Mouse (Mus musculus) liver, embryonic 14.5 days (tissue): Measurements from ENCODE around the gene Utp18. TPM values are rescaled to one million over a fixed set of nuclear protein-coding genes. Genes with fewer than 3 reads are reported as not detected.

Experiments
- ATAC-seq: fragments of 200-750 bp; cut with Nextera tagmentation; 2 replicates; pipeline ENCODE4 v1.8.0; 2017; ENCODE audit warnings: moderate number of reproducible peaks, mild to moderate bottlenecking, moderate library complexity; ENCODE audit not compliant: insufficient read depth
- DNase-seq, 3 experiments: peaks; one replicate each; pipeline ENCODE4 v3.0.0-alpha.2; 2012 to 2013; ENCODE audit warnings: low read depth in 3 of 3, low spot score in 3 of 3
- H3K27ac ChIP-seq: fragments of 300-500 bp; sonication (generic); 2 replicates; pipeline ENCODE4 v1.5.1; 2014; ENCODE audit warnings: moderate library complexity, mild to moderate bottlenecking, control low read depth, inconsistent platforms
- H3K27me3 ChIP-seq: fragments of 300-500 bp; sonication (generic); 2 replicates; pipeline ENCODE4 v1.6.1; 2014; ENCODE audit warnings: mild to moderate bottlenecking, low read length, moderate library complexity; ENCODE audit not compliant: control insufficient read depth, insufficient read depth
- H3K36me3 ChIP-seq: fragments of 300-500 bp; sonication (generic); replicated peaks from 2 replicates; pipeline ENCODE4 v1.6.1; 2014; ENCODE audit warnings: low read depth; ENCODE audit not compliant: control insufficient read depth, insufficient read depth
- H3K4me1 ChIP-seq, 2 experiments: fragments of 200-500 bp in 1 of 2; fragments of 300-500 bp in 1 of 2; sonication (generic) in 1 of 2; replicated peaks; 2 replicates each; pipeline ENCODE4 v1.6.1; 2012 to 2014; ENCODE audit warnings: antibody characterized with exemption in 1 of 2, inconsistent platforms in 1 of 2, low read length in 1 of 2; ENCODE audit not compliant: control insufficient read depth in 2 of 2, insufficient read depth in 2 of 2
- H3K4me2 ChIP-seq: fragments of 300-500 bp; sonication (generic); 2 replicates; pipeline ENCODE4 v1.6.1; 2014; ENCODE audit warnings: low read depth, mild to moderate bottlenecking, control low read depth, moderate library complexity
- H3K4me3 ChIP-seq, 2 experiments: fragments of 200-500 bp in 1 of 2; fragments of 300-500 bp in 1 of 2; sonication (generic) in 1 of 2; 2 replicates each; pipeline ENCODE4 v1.5.1; 2012 to 2014; ENCODE audit warnings: low read depth in 2 of 2, low read length in 2 of 2, mild to moderate bottlenecking in 2 of 2, control low read depth in 1 of 2, inconsistent platforms in 1 of 2, moderate library complexity in 1 of 2; ENCODE audit not compliant: insufficient read depth in 1 of 2
- H3K9ac ChIP-seq: fragments of 300-500 bp; sonication (generic); replicated peaks from 2 replicates; pipeline ENCODE4 v1.6.1; 2014; ENCODE audit warnings: mild to moderate bottlenecking, control low read depth, moderate library complexity
- H3K9me3 ChIP-seq: fragments of 300-500 bp; sonication (generic); 2 replicates; pipeline ENCODE4 v1.6.1; 2016; ENCODE audit warnings: low read length, mixed read lengths; ENCODE audit not compliant: control insufficient read depth
- CTCF ChIP-seq: IDR thresholded peaks from 2 replicates; pipeline ENCODE4 v1.5.1; 2016; ENCODE audit warnings: antibody characterized with exemption, low read depth, control low read depth
- EP300 ChIP-seq: IDR thresholded peaks from 2 replicates; pipeline ENCODE4 v1.6.1; 2016; ENCODE audit warnings: antibody characterized with exemption, low read depth
- WGBS: fragments of 180-500 bp; shearing (Covaris S2); extraction: QIAGEN DNeasy Blood & Tissue Kit; methylation state at CpG from one replicate; pipeline ENCODE4 v1.1.7; 2014; ENCODE audit not compliant: insufficient replicate concordance; 5-methylcytosine and 5-hydroxymethylcytosine counted together
- polyA plus RNA-seq, 2 experiments: library from polyadenylated mRNA; depleted of rRNA in 1 of 2; stranded (reverse) in 1 of 2; unstranded in 1 of 2; fragments of >200 nt; fragmentation: Nextera tagmentation in 1 of 2; extraction: Ambion mirVana in 1 of 2; gene quantifications; 2 replicates each; pipeline versions ENCODE4 v1.2.1 to v1.2.3; 2012 to 2014

Gene Utp18
- polyA plus RNA-seq, 2 experiments = 11.0 to 16.2 TPM

- H3K36me3 ChIP-seq = no peaks in the 10 kb centered on the region
- H3K27me3 ChIP-seq = no peaks in the 10 kb centered on the region
- TF ChIP-seq CTCF = no peak
- TF ChIP-seq EP300 = no peak
- ATAC-seq (no peak), DNase-seq (no peak)
- H3K4me2 ChIP-seq = no peak overlapping the region
- H3K4me3 ChIP-seq = no peak overlapping the region
- no peaks in the 10 kb centered on the region for H3K4me1 ChIP-seq
- WGBS = 71% methylated on average over 8 of the region's 8 CpGs
- H3K27ac ChIP-seq = no peak overlapping the region
- H3K9me3 ChIP-seq = no peaks in the 10 kb centered on the region
- no peak overlapping the region for H3K9ac ChIP-seq
Observed at GRCm38 (mm10) chr11:93829971-93830370, 55.6 kb downstream of the Utp18 start.

GRCm38 (mm10) chr11:93829327-93829679 lies 56.3 kb downstream of the Utp18 start:
- TF ChIP-seq CTCF = no peak
- TF ChIP-seq EP300 = no peak
- 68% methylated on average over 6 of the region's 6 CpGs for WGBS
- no peaks in the 10 kb centered on the region for H3K9me3 ChIP-seq
- no peak overlapping the region for H3K4me3 ChIP-seq
- no peaks in the 10 kb centered on the region for H3K4me1 ChIP-seq
- no peaks in the 10 kb centered on the region for H3K36me3 ChIP-seq
- H3K27ac ChIP-seq = no peak overlapping the region
- DNase-seq = no peak
- H3K4me2 ChIP-seq = no peak overlapping the region
- no peak overlapping the region for H3K9ac ChIP-seq
- ATAC-seq = no peak
- no peaks in the 10 kb centered on the region for H3K27me3 ChIP-seq

GRCm38 (mm10) chr11:93828619-93829326 lies 56.8 kb downstream of the Utp18 start:
- no peak for DNase-seq
- no peak for ATAC-seq
- H3K36me3 ChIP-seq = no peaks in the 10 kb centered on the region
- no peaks in the 10 kb centered on the region for H3K9me3 ChIP-seq
- H3K4me2 ChIP-seq = no peak overlapping the region
- no peak overlapping the region for H3K9ac ChIP-seq
- H3K27me3 ChIP-seq = no peaks in the 10 kb centered on the region
- H3K4me3 ChIP-seq = no peak overlapping the region
- TF ChIP-seq CTCF = no peak
- TF ChIP-seq EP300 = no peak
- H3K4me1 ChIP-seq = no peaks in the 10 kb centered on the region
- 70% methylated on average over 14 of the region's 14 CpGs for WGBS
- H3K27ac ChIP-seq = no peak overlapping the region

- Histone ChIP-seq H3K4me1 (no peaks in the 10 kb centered on the region; a peak in 1 of 4 replicates), H3K36me3 (no peaks in the 10 kb centered on the region), H3K27ac (no peak overlapping the region), H3K9ac (no peak overlapping the region), H3K4me3 (no peak overlapping the region), H3K4me2 (no peak overlapping the region), H3K9me3 (no peaks in the 10 kb centered on the region), H3K27me3 (no peaks in the 10 kb centered on the region)
- no peak for DNase-seq
- no peak for TF ChIP-seq CTCF
- no peak for TF ChIP-seq EP300
- 55% methylated on average over 2 of the region's 2 CpGs for WGBS
- no peak for ATAC-seq
Observed at GRCm38 (mm10) chr11:93822261-93822660, 63.3 kb downstream of the Utp18 start.

GRCm38 (mm10) chr11:93821533-93821932 lies 64.0 kb downstream of the Utp18 start:
- no peak for TF ChIP-seq EP300
- no peak for TF ChIP-seq CTCF
- Histone ChIP-seq H3K27me3 (no peaks in the 10 kb centered on the region), H3K36me3 (no peaks in the 10 kb centered on the region), H3K4me1 (no peaks in the 10 kb centered on the region; a peak in 1 of 4 replicates), H3K27ac (no peak overlapping the region), H3K4me3 (no peak overlapping the region), H3K9ac (no peak overlapping the region), H3K4me2 (no peak overlapping the region), H3K9me3 (no peaks in the 10 kb centered on the region)
- ATAC-seq (peak; percentile 67), DNase-seq (peak; percentile 9 to 43 (median 24))
- 10% methylated on average over 2 of the region's 2 CpGs for WGBS
